Mouse (Mus musculus): ENCODE measurements at regions not wholly inside any gene's neighbourhood (a gene's known extent, or its start where the extent isn't known, plus 50 kb on each side); places are given as distances from the start of the nearest gene placed in this dataset.

GRCm38 (mm10) chr8:109249691-109250090 is 244.1 kb upstream of the Pmfbp1 start:
- no peak for ATAC-seq (ENCODE audit: low read depth)
- Histone ChIP-seq H3K27me3 (ENCODE audit: control insufficient read depth, insufficient read depth, low read depth, low read length) (no peaks in the 10 kb centered on the region), H3K9ac (ENCODE audit: low read depth, low read length) (no peak overlapping the region), H3K27ac (ENCODE audit: low read length) (no peak overlapping the region), H3K9me3 (replicated peaks; ENCODE audit: control insufficient read depth, low read length) (no peaks in the 10 kb centered on the region), H3K4me2 (ENCODE audit: low read depth, low read length) (no peak overlapping the region), H3K4me3 (ENCODE audit: low read depth, low read length) (no peak overlapping the region), H3K4me1 (ENCODE audit: control insufficient read depth, low read depth, low read length) (no peaks in the 10 kb centered on the region), H3K36me3 (ENCODE audit: control insufficient read depth, insufficient read depth) (no peaks in the 10 kb centered on the region)
- 84% methylated on average over 9 of the region's 9 CpGs for WGBS (ENCODE audit: insufficient replicate concordance)

GRCm38 (mm10) chr8:109250551-109250950 is 243.3 kb upstream of the Pmfbp1 start:
- 69% methylated on average over 8 of the region's 8 CpGs for WGBS (ENCODE audit: insufficient replicate concordance)
- H3K4me2 ChIP-seq (ENCODE audit: low read depth, low read length): no peak overlapping the region
- H3K27me3 ChIP-seq (ENCODE audit: control insufficient read depth, insufficient read depth, low read depth, low read length): no peaks in the 10 kb centered on the region
- no peak overlapping the region for H3K4me3 ChIP-seq (ENCODE audit: low read depth, low read length)
- ATAC-seq (ENCODE audit: low read depth): no peak
- no peaks in the 10 kb centered on the region for H3K9me3 ChIP-seq (replicated peaks; ENCODE audit: control insufficient read depth, low read length)
- no peaks in the 10 kb centered on the region for H3K36me3 ChIP-seq (ENCODE audit: control insufficient read depth, insufficient read depth)
- H3K9ac ChIP-seq (ENCODE audit: low read depth, low read length): no peak overlapping the region
- no peaks in the 10 kb centered on the region for H3K4me1 ChIP-seq (ENCODE audit: control insufficient read depth, low read depth, low read length)
- H3K27ac ChIP-seq (ENCODE audit: low read length): no peak overlapping the region

GRCm38 (mm10) chr8:109251360-109251798 is 242.4 kb upstream of the Pmfbp1 start:
- Histone ChIP-seq H3K27ac (ENCODE audit: low read length) (no peak overlapping the region), H3K9ac (ENCODE audit: low read depth, low read length) (no peak overlapping the region), H3K4me3 (ENCODE audit: low read depth, low read length) (no peak overlapping the region), H3K27me3 (ENCODE audit: control insufficient read depth, insufficient read depth, low read depth, low read length) (no peaks in the 10 kb centered on the region), H3K36me3 (ENCODE audit: control insufficient read depth, insufficient read depth) (no peaks in the 10 kb centered on the region), H3K4me2 (ENCODE audit: low read depth, low read length) (no peak overlapping the region), H3K9me3 (replicated peaks; ENCODE audit: control insufficient read depth, low read length) (no peaks in the 10 kb centered on the region), H3K4me1 (ENCODE audit: control insufficient read depth, low read depth, low read length) (no peaks in the 10 kb centered on the region)
- ATAC-seq (ENCODE audit: low read depth): no peak
- 70% methylated on average over 24 of the region's 24 CpGs for WGBS (ENCODE audit: insufficient replicate concordance)

- ATAC-seq (ENCODE audit: low read depth): no peak
- Histone ChIP-seq H3K4me2 (ENCODE audit: low read depth, low read length) (no peak overlapping the region), H3K9ac (ENCODE audit: low read depth, low read length) (no peak overlapping the region), H3K27me3 (ENCODE audit: control insufficient read depth, insufficient read depth, low read depth, low read length) (no peaks in the 10 kb centered on the region), H3K9me3 (replicated peaks; ENCODE audit: control insufficient read depth, low read length) (no peaks in the 10 kb centered on the region), H3K4me1 (ENCODE audit: control insufficient read depth, low read depth, low read length) (no peaks in the 10 kb centered on the region), H3K4me3 (ENCODE audit: low read depth, low read length) (no peak overlapping the region), H3K36me3 (ENCODE audit: control insufficient read depth, insufficient read depth) (no peaks in the 10 kb centered on the region), H3K27ac (ENCODE audit: low read length) (no peak overlapping the region)
- WGBS (ENCODE audit: insufficient replicate concordance): 63% methylated on average over 4 of the region's 4 CpGs
These were observed 241.4 kb upstream of the Pmfbp1 start for GRCm38 (mm10) chr8:109252404-109252803.

GRCm38 (mm10) chr8:109279129-109279528 is 214.7 kb upstream of the Pmfbp1 start:
- Histone ChIP-seq H3K27ac (ENCODE audit: low read length) (no peak overlapping the region), H3K27me3 (ENCODE audit: control insufficient read depth, insufficient read depth, low read depth, low read length) (no peaks in the 10 kb centered on the region), H3K36me3 (ENCODE audit: control insufficient read depth, insufficient read depth) (no peaks in the 10 kb centered on the region), H3K4me3 (ENCODE audit: low read depth, low read length) (no peak overlapping the region), H3K4me1 (ENCODE audit: control insufficient read depth, low read depth, low read length) (no peaks in the 10 kb centered on the region), H3K9ac (ENCODE audit: low read depth, low read length) (no peak overlapping the region), H3K4me2 (ENCODE audit: low read depth, low read length) (no peak overlapping the region), H3K9me3 (replicated peaks; ENCODE audit: control insufficient read depth, low read length) (no peaks in the 10 kb centered on the region)
- WGBS (ENCODE audit: insufficient replicate concordance): 8% methylated on average over 5 of the region's 5 CpGs
- ATAC-seq (ENCODE audit: low read depth): no peak

- H3K4me1 ChIP-seq (ENCODE audit: control insufficient read depth, low read depth, low read length): no peaks in the 10 kb centered on the region
- WGBS (ENCODE audit: insufficient replicate concordance): 70% methylated on average over 2 of the region's 2 CpGs
- no peaks in the 10 kb centered on the region for H3K9me3 ChIP-seq (replicated peaks; ENCODE audit: control insufficient read depth, low read length)
- no peak overlapping the region for H3K4me2 ChIP-seq (ENCODE audit: low read depth, low read length)
- no peaks in the 10 kb centered on the region for H3K27me3 ChIP-seq (ENCODE audit: control insufficient read depth, insufficient read depth, low read depth, low read length)
- ATAC-seq (ENCODE audit: low read depth): no peak
- H3K27ac ChIP-seq (ENCODE audit: low read length): no peak overlapping the region
- no peak overlapping the region for H3K9ac ChIP-seq (ENCODE audit: low read depth, low read length)
- H3K4me3 ChIP-seq (ENCODE audit: low read depth, low read length): no peak overlapping the region
- no peaks in the 10 kb centered on the region for H3K36me3 ChIP-seq (ENCODE audit: control insufficient read depth, insufficient read depth)
These were observed 213.3 kb upstream of the Pmfbp1 start for GRCm38 (mm10) chr8:109280540-109280939.

GRCm38 (mm10) chr8:109281598-109281997 is 212.2 kb upstream of the Pmfbp1 start:
- Histone ChIP-seq H3K4me2 (ENCODE audit: low read depth, low read length) (no peak overlapping the region), H3K27ac (ENCODE audit: low read length) (no peak overlapping the region), H3K4me3 (ENCODE audit: low read depth, low read length) (no peak overlapping the region), H3K4me1 (ENCODE audit: control insufficient read depth, low read depth, low read length) (no peaks in the 10 kb centered on the region), H3K9ac (ENCODE audit: low read depth, low read length) (no peak overlapping the region), H3K9me3 (replicated peaks; ENCODE audit: control insufficient read depth, low read length) (no peaks in the 10 kb centered on the region), H3K36me3 (ENCODE audit: control insufficient read depth, insufficient read depth) (no peaks in the 10 kb centered on the region), H3K27me3 (ENCODE audit: control insufficient read depth, insufficient read depth, low read depth, low read length) (no peaks in the 10 kb centered on the region)
- no peak for ATAC-seq (ENCODE audit: low read depth)
- WGBS (ENCODE audit: insufficient replicate concordance): 43% methylated on average over 10 of the region's 10 CpGs

- no peaks in the 10 kb centered on the region for H3K36me3 ChIP-seq (ENCODE audit: control insufficient read depth, insufficient read depth)
- no peak overlapping the region for H3K4me3 ChIP-seq (ENCODE audit: low read depth, low read length)
- H3K4me2 ChIP-seq (ENCODE audit: low read depth, low read length): no peak overlapping the region
- no peak overlapping the region for H3K27ac ChIP-seq (ENCODE audit: low read length)
- H3K9me3 ChIP-seq (replicated peaks; ENCODE audit: control insufficient read depth, low read length): no peaks in the 10 kb centered on the region
- 71% methylated on average over 17 of the region's 17 CpGs for WGBS (ENCODE audit: insufficient replicate concordance)
- H3K9ac ChIP-seq (ENCODE audit: low read depth, low read length): no peak overlapping the region
- no peaks in the 10 kb centered on the region for H3K4me1 ChIP-seq (ENCODE audit: control insufficient read depth, low read depth, low read length)
- H3K27me3 ChIP-seq (ENCODE audit: control insufficient read depth, insufficient read depth, low read depth, low read length): no peaks in the 10 kb centered on the region
- no peak for ATAC-seq (ENCODE audit: low read depth)
These were observed 183.0 kb upstream of the Pmfbp1 start for GRCm38 (mm10) chr8:109310670-109311386.

GRCm38 (mm10) chr8:109311484-109312210 is 182.2 kb upstream of the Pmfbp1 start:
- Histone ChIP-seq H3K4me1 (ENCODE audit: control insufficient read depth, low read depth, low read length) (no peaks in the 10 kb centered on the region), H3K27ac (ENCODE audit: low read length) (no peak overlapping the region), H3K36me3 (ENCODE audit: control insufficient read depth, insufficient read depth) (no peaks in the 10 kb centered on the region), H3K9ac (ENCODE audit: low read depth, low read length) (no peak overlapping the region), H3K9me3 (replicated peaks; ENCODE audit: control insufficient read depth, low read length) (no peaks in the 10 kb centered on the region), H3K4me2 (ENCODE audit: low read depth, low read length) (no peak overlapping the region), H3K4me3 (ENCODE audit: low read depth, low read length) (no peak overlapping the region), H3K27me3 (ENCODE audit: control insufficient read depth, insufficient read depth, low read depth, low read length) (no peaks in the 10 kb centered on the region)
- WGBS (ENCODE audit: insufficient replicate concordance): 58% methylated on average over 17 of the region's 17 CpGs
- no peak for ATAC-seq (ENCODE audit: low read depth)
